Mouse (Mus musculus) MEL (cell line): ENCODE measurements around the gene Ankrd24.

Experiments used
- CTCF ChIP-seq, 3 experiments: IDR thresholded peaks in 2 of 3; conservative IDR thresholded peaks in 1 of 3; 2 replicates each; pipeline ENCODE4 v1.5.1; 2011 to 2012; ENCODE audit warnings: low read length in 3 of 3, low read depth in 2 of 3, mild to moderate bottlenecking in 2 of 3, improper control_type of control experiment in 1 of 3, inconsistent platforms in 1 of 3, mixed read lengths in 1 of 3, moderate library complexity in 1 of 3; ENCODE audit not compliant: control insufficient read depth in 1 of 3, insufficient read depth in 1 of 3, poor library complexity in 1 of 3, severe bottlenecking in 1 of 3
- EP300 ChIP-seq, 2 experiments: IDR thresholded peaks; 2 replicates each; pipeline ENCODE4 v1.6.1; 2011; ENCODE audit warnings: improper control_type of control experiment in 2 of 2, low read length in 2 of 2, low read depth in 1 of 2, mild to moderate bottlenecking in 1 of 2
- GATA1 ChIP-seq: IDR thresholded peaks from 2 replicates; pipeline ENCODE4 v1.6.1; 2011; ENCODE audit warnings: low read depth, low read length, improper control_type of control experiment
- POLR2A ChIP-seq, 2 experiments: IDR thresholded peaks; 2 replicates each; pipeline ENCODE4 v1.6.1; 2011 to 2012; ENCODE audit warnings: low read length in 2 of 2, mild to moderate bottlenecking in 2 of 2, control low read depth in 1 of 2, improper control_type of control experiment in 1 of 2, low read depth in 1 of 2, moderate library complexity in 1 of 2; ENCODE audit not compliant: control insufficient read depth in 1 of 2, insufficient read depth in 1 of 2, poor library complexity in 1 of 2
- POLR2AphosphoS2 ChIP-seq: IDR thresholded peaks from 2 replicates; pipeline ENCODE4 v1.6.1; 2011; ENCODE audit warnings: low read length, improper control_type of control experiment

- no peak for TF ChIP-seq CTCF (IDR thresholded peaks at IDR 0.05 in 2 of 3, conservative IDR thresholded peaks at IDR 0.05 in 1 of 3; ENCODE audit: control insufficient read depth in 1 of 3, insufficient read depth in 1 of 3, low read depth in 2 of 3, low read length in 3 of 3, poor library complexity in 1 of 3, severe bottlenecking in 1 of 3)
- TF ChIP-seq POLR2A (IDR thresholded peaks at IDR 0.05; ENCODE audit: control insufficient read depth in 1 of 2, insufficient read depth in 1 of 2, low read depth in 1 of 2, low read length in 2 of 2, poor library complexity in 1 of 2) = no peak
- TF ChIP-seq POLR2AphosphoS2 = no peak
- TF ChIP-seq GATA1 = no peak
- TF ChIP-seq EP300 (IDR thresholded peaks at IDR 0.05; ENCODE audit: low read depth in 1 of 2, low read length in 2 of 2) = no peak
Measured at GRCm38 (mm10) chr10:81601396-81601905, 26.9 kb upstream of the Ankrd24 start.
